Mouse (Mus musculus) hindbrain, embryonic 11.5 days (tissue): ENCODE results near the gene Zc3h14. TPM values are rescaled to one million over a fixed set of nuclear protein-coding genes. Genes with fewer than 3 reads are reported as not detected.

Experiments
- ATAC-seq: fragments of 200-750 bp; cut with Nextera tagmentation; 2 replicates; pipeline ENCODE4 v1.8.0; 2017; ENCODE audit warnings: mild to moderate bottlenecking, moderate TSS enrichment, moderate library complexity; ENCODE audit not compliant: low FRiP score
- DNase-seq: peaks from one replicate; pipeline ENCODE4 v3.0.0-alpha.2; 2015; ENCODE audit warnings: low spot score
- H3K27ac ChIP-seq: fragments of 300-500 bp; sonication (generic); 2 replicates; pipeline ENCODE4 v1.5.1; 2014; ENCODE audit warnings: mild to moderate bottlenecking, low read depth, low read length
- H3K27me3 ChIP-seq: fragments of 300-500 bp; sonication (generic); 2 replicates; pipeline ENCODE4 v1.6.1; 2014; ENCODE audit warnings: mild to moderate bottlenecking, low read length, moderate library complexity, mixed read lengths; ENCODE audit not compliant: control insufficient read depth, insufficient read depth
- H3K36me3 ChIP-seq: fragments of 300-500 bp; sonication (generic); 2 replicates; pipeline ENCODE4 v1.6.1; 2014; ENCODE audit warnings: mild to moderate bottlenecking, low read length, moderate library complexity, mixed read lengths; ENCODE audit not compliant: control insufficient read depth, insufficient read depth
- H3K4me1 ChIP-seq: fragments of 300-500 bp; sonication (generic); replicated peaks from 2 replicates; pipeline ENCODE4 v1.6.1; 2014; ENCODE audit warnings: low read length, mixed read lengths; ENCODE audit not compliant: control insufficient read depth, insufficient read depth
- H3K4me2 ChIP-seq: fragments of 300-500 bp; sonication (generic); replicated peaks from 2 replicates; pipeline ENCODE4 v1.6.1; 2014; ENCODE audit warnings: mild to moderate bottlenecking, low read depth, low read length
- H3K4me3 ChIP-seq: fragments of 300-500 bp; sonication (generic); 2 replicates; pipeline ENCODE4 v1.5.1; 2014; ENCODE audit warnings: low read depth, low read length
- H3K9ac ChIP-seq: fragments of 300-500 bp; sonication (generic); 2 replicates; pipeline ENCODE4 v1.6.1; 2014; ENCODE audit warnings: low read depth, low read length
- H3K9me3 ChIP-seq: fragments of 300-500 bp; sonication (generic); 2 replicates; pipeline ENCODE4 v1.6.1; 2016; ENCODE audit warnings: low read length; ENCODE audit not compliant: control insufficient read depth
- WGBS: fragments of 180-500 bp; shearing (Covaris S2); extraction: QIAGEN DNeasy Blood & Tissue Kit; methylation state at CpG from one replicate; pipeline ENCODE4 v1.1.7; 2014; 5-methylcytosine and 5-hydroxymethylcytosine counted together
- polyA plus RNA-seq: library from polyadenylated mRNA; unstranded; fragments of >200 nt; fragmentation: Nextera tagmentation; extraction: Ambion mirVana; gene quantifications from 2 replicates; pipeline ENCODE4 v1.2.1, GENCODE M21; 2014

The Zc3h14 gene
- polyA plus RNA-seq, 1 experiment from 2014 or later, result 165 TPM

GRCm38 (mm10) chr12:98757636-98758035, 10.9 kb downstream of the Zc3h14 start:
- no peaks in the 10 kb centered on the region for H3K4me1 ChIP-seq
- H3K27me3 ChIP-seq, result no peaks in the 10 kb centered on the region
- DNase-seq (no peak), ATAC-seq (no peak)
- H3K36me3 ChIP-seq, result peaks cover 14% of the 10 kb centered on the region
- no peak overlapping the region for H3K27ac ChIP-seq
- 86% methylated on average over 6 of the region's 6 CpGs for WGBS
- no peaks in the 10 kb centered on the region for H3K9me3 ChIP-seq
- no peak overlapping the region for H3K9ac ChIP-seq
- H3K4me2 ChIP-seq, result no peak overlapping the region
- no peak overlapping the region for H3K4me3 ChIP-seq

- Histone ChIP-seq H3K27ac (no peak overlapping the region), H3K4me2 (no peak overlapping the region), H3K4me3 (no peak overlapping the region), H3K27me3 (no peaks in the 10 kb centered on the region), H3K4me1 (no peaks in the 10 kb centered on the region), H3K36me3 (peaks cover 18% of the 10 kb centered on the region), H3K9ac (no peak overlapping the region), H3K9me3 (no peaks in the 10 kb centered on the region)
- ATAC-seq, result no peak
- WGBS, result 95% methylated on average over 6 of the region's 6 CpGs
- no peak for DNase-seq
These were observed 12.9 kb downstream of the Zc3h14 start for GRCm38 (mm10) chr12:98759700-98760099.

- no peak overlapping the region for H3K4me3 ChIP-seq
- ATAC-seq, result no peak
- DNase-seq, result no peak
- WGBS, result 97% methylated on average over 2 of the region's 2 CpGs
- no peak overlapping the region for H3K9ac ChIP-seq
- no peaks in the 10 kb centered on the region for H3K27me3 ChIP-seq
- H3K9me3 ChIP-seq, result no peaks in the 10 kb centered on the region
- H3K4me2 ChIP-seq, result no peak overlapping the region
- H3K27ac ChIP-seq, result no peak overlapping the region
- H3K36me3 ChIP-seq, result peaks cover 9% of the 10 kb centered on the region; the same call in 1 of the 2 replicates
- H3K4me1 ChIP-seq, result no peaks in the 10 kb centered on the region
These were observed 19.5 kb downstream of the Zc3h14 start for GRCm38 (mm10) chr12:98766241-98766640.

GRCm38 (mm10) chr12:98777509-98777908, 30.7 kb downstream of the Zc3h14 start:
- 88% methylated on average over 3 of the region's 3 CpGs for WGBS
- Histone ChIP-seq H3K36me3 (peaks cover 14% of the 10 kb centered on the region), H3K4me2 (no peak overlapping the region), H3K4me3 (no peak overlapping the region), H3K4me1 (no peaks in the 10 kb centered on the region), H3K27ac (no peak overlapping the region), H3K9me3 (no peaks in the 10 kb centered on the region), H3K9ac (no peak overlapping the region), H3K27me3 (no peaks in the 10 kb centered on the region)
- no peak for DNase-seq
- ATAC-seq, result no peak

GRCm38 (mm10) chr12:98779148-98779547, 32.4 kb downstream of the Zc3h14 start:
- H3K9ac ChIP-seq, result no peak overlapping the region
- DNase-seq (peak; percentile 41), ATAC-seq (no peak)
- peaks cover 16% of the 10 kb centered on the region for H3K36me3 ChIP-seq
- no peaks in the 10 kb centered on the region for H3K9me3 ChIP-seq
- no peak overlapping the region for H3K27ac ChIP-seq
- H3K4me1 ChIP-seq, result no peaks in the 10 kb centered on the region
- no peak overlapping the region for H3K4me3 ChIP-seq
- 86% methylated on average over 4 of the region's 4 CpGs for WGBS
- H3K27me3 ChIP-seq, result no peaks in the 10 kb centered on the region
- H3K4me2 ChIP-seq, result no peak overlapping the region

GRCm38 (mm10) chr12:98784251-98784650, 37.5 kb downstream of the Zc3h14 start:
- no peaks in the 10 kb centered on the region for H3K9me3 ChIP-seq
- H3K36me3 ChIP-seq, result peaks cover 20% of the 10 kb centered on the region
- ATAC-seq (no peak), DNase-seq (no peak)
- H3K27me3 ChIP-seq, result no peaks in the 10 kb centered on the region
- 93% methylated on average over 1 of the region's 1 CpGs for WGBS
- no peaks in the 10 kb centered on the region for H3K4me1 ChIP-seq
- H3K4me3 ChIP-seq, result no peak overlapping the region
- no peak overlapping the region for H3K27ac ChIP-seq
- no peak overlapping the region for H3K4me2 ChIP-seq
- H3K9ac ChIP-seq, result no peak overlapping the region

GRCm38 (mm10) chr12:98795731-98796318, 49.1 kb downstream of the Zc3h14 start:
- Histone ChIP-seq H3K36me3 (peaks cover 4% of the 10 kb centered on the region; the same call in 1 of the 2 replicates), H3K4me2 (no peak overlapping the region), H3K27ac (no peak overlapping the region), H3K27me3 (no peaks in the 10 kb centered on the region), H3K9me3 (no peaks in the 10 kb centered on the region), H3K4me1 (no peaks in the 10 kb centered on the region), H3K4me3 (no peak overlapping the region), H3K9ac (no peak overlapping the region)
- DNase-seq (no peak), ATAC-seq (no peak)
- 94% methylated on average over 3 of the region's 3 CpGs for WGBS

- Histone ChIP-seq H3K9me3 (no peaks in the 10 kb centered on the region), H3K27ac (no peak overlapping the region), H3K4me3 (no peak overlapping the region), H3K36me3 (no peaks in the 10 kb centered on the region), H3K4me1 (no peaks in the 10 kb centered on the region), H3K27me3 (no peaks in the 10 kb centered on the region), H3K9ac (no peak overlapping the region), H3K4me2 (no peak overlapping the region)
- DNase-seq, result no peak
- WGBS, result 90% methylated on average over 5 of the region's 5 CpGs
- ATAC-seq, result no peak
These were observed 53.6 kb downstream of the Zc3h14 start for GRCm38 (mm10) chr12:98800334-98800733.

- Histone ChIP-seq H3K4me1 (no peaks in the 10 kb centered on the region), H3K36me3 (no peaks in the 10 kb centered on the region), H3K4me2 (no peak overlapping the region), H3K27ac (no peak overlapping the region), H3K9me3 (no peaks in the 10 kb centered on the region), H3K4me3 (no peak overlapping the region), H3K27me3 (no peaks in the 10 kb centered on the region), H3K9ac (no peak overlapping the region)
- WGBS, result 82% methylated on average over 3 of the region's 3 CpGs
- ATAC-seq (no peak), DNase-seq (no peak)
These were observed 55.5 kb downstream of the Zc3h14 start for GRCm38 (mm10) chr12:98802245-98802644.
